Mouse (Mus musculus) thymus, postnatal 0 days (tissue): ENCODE results near the gene Zfp651. TPM values are rescaled to one million over a fixed set of nuclear protein-coding genes. Genes with fewer than 3 reads are reported as not detected.

Experiments
- DNase-seq: peaks from one replicate; pipeline ENCODE4 v3.0.0-alpha.2; 2015; ENCODE audit warnings: low spot score
- polyA plus RNA-seq: library from polyadenylated mRNA; unstranded; fragments of >200 nt; fragmentation: Nextera tagmentation; extraction: Ambion mirVana; gene quantifications from 2 replicates; pipeline ENCODE4 v1.2.1, GENCODE M21; 2015

The Zfp651 gene
- polyA plus RNA-seq, 1 experiment from 2014 or later: 1.9 TPM

DNA sequence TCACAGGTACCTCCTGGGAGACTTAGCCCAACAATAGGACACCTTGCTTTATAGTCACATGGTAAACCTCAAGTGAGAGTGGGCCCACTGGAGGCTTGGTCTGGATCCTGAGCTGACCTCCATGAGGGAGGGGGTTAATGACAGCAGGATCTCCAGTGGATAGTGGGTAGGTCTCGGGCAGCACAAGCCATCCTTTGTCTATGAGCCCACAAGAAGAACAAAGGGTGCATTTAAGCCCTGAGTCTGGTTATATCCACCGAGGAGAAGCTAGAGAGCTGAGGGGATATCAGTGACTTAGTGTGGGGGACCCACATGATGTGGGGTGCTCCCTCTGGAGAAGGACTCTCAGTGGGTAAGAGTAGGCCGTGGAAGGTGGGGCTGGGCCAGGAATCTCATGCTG lies 49.4 kb downstream of the Zfp651 start:
- no peak for DNase-seq

DNA sequence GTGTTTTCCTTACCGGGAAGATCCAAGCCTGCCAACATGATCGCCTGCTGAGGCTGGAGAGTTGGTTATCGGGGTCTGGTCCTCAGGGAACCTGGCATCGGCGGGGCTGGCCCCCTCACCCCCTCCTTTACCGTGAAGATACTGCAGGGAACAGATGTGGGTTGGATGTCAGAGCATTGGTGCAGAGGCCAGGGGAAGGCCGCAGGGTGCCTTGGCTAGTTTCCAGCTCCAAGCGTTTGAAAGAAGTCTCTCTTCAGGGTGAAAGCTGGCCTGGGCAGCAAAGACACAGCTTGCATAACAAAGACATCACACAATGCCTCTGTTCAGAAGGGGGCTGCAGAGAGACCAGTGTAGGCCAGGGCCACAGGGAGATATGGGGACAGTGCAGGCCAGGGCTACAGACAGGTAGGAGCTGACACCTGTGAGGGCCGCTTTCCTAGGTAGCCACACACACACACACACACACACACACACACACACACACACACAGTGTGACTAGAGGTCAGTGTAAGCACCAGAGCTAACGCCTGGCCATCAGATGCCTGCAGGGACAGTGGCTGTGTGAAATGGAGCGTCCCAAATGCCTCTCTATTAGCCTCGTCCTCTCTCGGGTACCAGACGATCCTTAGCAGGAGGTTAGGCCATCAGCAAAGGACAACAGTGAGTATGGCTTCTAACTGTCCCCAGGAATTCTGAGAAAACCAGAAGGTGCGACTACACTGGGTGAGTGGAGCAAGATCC lies 51.1 kb downstream of the Zfp651 start:
- no peak for DNase-seq

DNA sequence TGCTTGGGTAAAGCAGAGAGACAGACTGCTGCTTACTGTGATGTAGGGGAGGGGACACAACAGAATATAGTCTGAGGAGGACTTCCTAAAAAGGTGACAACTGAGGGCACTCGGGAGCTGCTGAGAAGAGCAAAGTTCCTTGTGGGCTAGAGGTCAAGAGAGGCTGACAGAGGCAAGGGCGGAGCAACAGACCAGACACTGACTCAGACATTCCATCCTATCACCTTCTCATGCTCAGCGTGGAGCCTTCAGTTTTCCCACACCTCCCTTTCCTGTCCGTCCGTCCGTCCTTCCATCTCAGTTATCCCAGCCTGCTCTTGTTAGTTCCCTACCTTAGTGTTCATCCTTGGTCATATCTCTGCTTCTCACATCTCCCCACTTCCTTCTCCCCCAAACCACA lies 56.1 kb downstream of the Zfp651 start:
- no peak for DNase-seq

DNA sequence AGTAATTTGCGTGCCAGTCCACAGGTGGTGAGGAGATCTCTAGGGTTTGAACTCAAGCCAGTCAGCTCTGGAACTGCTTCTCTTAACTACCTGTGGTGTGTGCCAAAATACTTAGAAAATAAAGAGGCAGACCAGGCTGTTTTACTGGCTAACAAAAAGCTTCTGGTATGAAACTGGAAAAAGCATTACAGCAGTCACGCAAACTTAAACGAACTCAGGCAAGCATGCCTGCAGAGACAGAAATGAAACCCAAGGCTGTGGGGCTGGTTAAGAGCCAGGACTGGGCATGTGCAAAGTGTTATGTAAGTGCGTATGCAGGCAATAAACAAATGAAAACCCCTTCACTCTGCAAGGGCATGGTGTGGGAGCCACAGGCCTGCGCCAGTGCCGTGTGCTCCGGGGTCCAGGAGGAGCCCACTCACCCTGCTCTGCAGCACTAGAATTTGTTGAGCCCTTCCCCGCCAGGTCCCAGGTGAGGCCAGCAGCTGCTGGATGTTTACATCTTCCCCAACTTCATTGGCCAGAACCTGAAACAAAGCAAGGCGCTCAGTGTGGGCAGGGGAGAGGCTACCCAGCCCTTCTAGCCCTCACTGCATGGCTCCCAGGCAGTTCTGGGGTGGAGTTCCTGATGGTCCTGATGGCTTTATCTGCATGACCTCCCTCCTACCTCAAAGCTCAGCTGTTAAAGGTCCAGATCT lies 60.1 kb downstream of the Zfp651 start:
- DNase-seq: no peak

DNA sequence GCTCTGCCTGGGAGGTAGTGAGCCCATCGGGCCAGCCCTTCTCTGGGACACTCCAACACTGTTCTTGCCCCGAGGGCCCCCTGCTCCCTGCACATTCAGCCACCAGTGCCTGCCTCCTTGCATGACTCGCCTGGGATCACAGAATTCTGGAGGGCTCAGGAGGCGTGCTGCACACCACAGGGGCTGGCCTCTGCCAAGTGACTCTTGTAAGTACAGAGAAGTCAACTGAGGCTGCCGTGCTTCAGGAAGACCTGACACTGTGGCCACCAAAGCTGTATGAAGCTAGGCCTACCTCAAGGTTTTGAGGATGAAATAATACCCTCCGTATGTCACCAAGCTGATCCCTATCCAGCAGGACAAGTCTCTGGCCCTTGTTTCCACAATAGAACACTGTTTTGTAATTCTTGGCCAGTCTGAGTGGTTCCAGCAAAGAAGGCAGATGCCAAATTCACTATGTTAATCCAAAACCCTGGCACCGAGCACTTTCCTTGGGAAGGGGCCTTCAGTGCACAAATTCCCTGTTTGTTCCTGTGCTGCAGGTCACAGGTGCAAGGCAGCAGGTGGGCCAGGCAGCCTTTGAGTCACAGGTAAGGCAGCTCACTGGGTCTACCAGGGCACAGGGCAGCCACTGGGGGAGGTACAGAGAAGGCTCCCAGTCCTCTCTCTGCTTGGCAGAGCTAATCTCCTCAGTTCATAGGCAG lies 60.8 kb downstream of the Zfp651 start:
- no peak for DNase-seq

DNA sequence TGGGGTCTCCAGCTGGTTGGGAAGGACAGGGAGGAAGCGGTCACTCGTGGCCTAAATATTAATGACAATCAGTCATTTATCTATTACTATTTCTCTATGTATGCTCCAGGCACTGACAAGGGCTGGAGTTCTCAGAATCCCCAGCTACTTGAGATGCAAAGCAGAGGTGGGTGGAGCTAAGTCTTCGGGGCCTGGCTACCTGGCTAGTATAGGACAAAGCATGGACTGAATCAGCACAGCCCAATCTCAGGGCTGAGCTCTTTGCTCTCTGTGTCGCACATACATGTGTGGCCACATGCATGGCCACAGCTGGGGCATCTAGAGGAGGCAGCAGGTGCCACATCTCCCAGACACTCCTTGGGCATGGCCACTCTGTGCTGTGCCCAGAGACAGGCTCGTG lies 61.6 kb downstream of the Zfp651 start:
- no peak for DNase-seq

Other genes with a start within 250 kb of the Zfp651 start
- 1.2 and 1.3 TPM in 2 replicates for gene Lyzl4, start 117.2 kb upstream of the Zfp651 start, polyA plus RNA-seq
- gene Vipr1, start 116.6 kb upstream of the Zfp651 start, polyA plus RNA-seq: 1.3 and 1.4 TPM in 2 replicates
- gene Sec22c, start 53.8 kb upstream of the Zfp651 start, polyA plus RNA-seq: 18.8 and 21.5 TPM in 2 replicates
- 127 and 128 TPM in 2 replicates for gene Ss18l2, start 49.0 kb upstream of the Zfp651 start, polyA plus RNA-seq
- gene Nktr, start 40.2 kb upstream of the Zfp651 start, polyA plus RNA-seq: 71.0 and 83.5 TPM in 2 replicates
- 0.34 and 0.40 TPM in 2 replicates for gene Klhl40, start 18.3 kb downstream of the Zfp651 start, polyA plus RNA-seq
- 0.40 and 0.51 TPM in 2 replicates for gene Hhatl, start 33.2 kb downstream of the Zfp651 start, polyA plus RNA-seq
- gene Ccdc13, start 80.1 kb downstream of the Zfp651 start, polyA plus RNA-seq: 0.24 and 0.29 TPM in 2 replicates
- gene Higd1a, start 99.0 kb downstream of the Zfp651 start, polyA plus RNA-seq: 142 and 156 TPM in 2 replicates
- gene Ackr2, start 139.0 kb downstream of the Zfp651 start, polyA plus RNA-seq: 0.26 and 0.31 TPM in 2 replicates
- gene Cyp8b1, start 157.0 kb downstream of the Zfp651 start, polyA plus RNA-seq: 0.31 and 0.40 TPM in 2 replicates
- gene Fam198a, start 191.7 kb downstream of the Zfp651 start, polyA plus RNA-seq: 0.31 and 0.57 TPM in 2 replicates
- 5.8 and 6.2 TPM in 2 replicates for gene Pomgnt2, start 237.8 kb downstream of the Zfp651 start, polyA plus RNA-seq